22 mouse cellular contexts compared by ENCODE assay signal in the genomic region with DNA sequence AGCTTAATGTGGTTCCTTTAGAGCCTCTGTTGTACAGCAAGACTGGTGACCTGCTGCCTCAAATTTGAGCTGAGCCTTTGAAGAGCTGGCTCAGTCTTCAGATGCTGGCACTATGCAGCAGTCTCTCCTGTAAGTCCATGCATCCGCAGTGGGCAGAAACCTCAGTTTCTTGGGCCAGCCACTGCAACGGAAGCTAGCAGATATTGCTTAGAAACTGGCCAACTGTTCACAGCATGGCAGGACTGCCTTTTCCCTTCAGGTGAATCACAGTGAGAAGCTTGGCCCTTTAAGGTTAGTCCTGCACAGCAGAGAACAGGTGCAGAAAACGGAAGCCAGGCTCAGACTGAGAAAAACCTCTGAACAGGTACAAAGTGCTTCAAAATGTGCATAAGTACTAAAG.
"Had no signal": no experiment of that assay in that cellular context is flagged by ENCODE, and none has a peak within 500 bp of the region (broad histone marks: within the 10 kb centered on the region; RNA-seq: fewer than 3 reads in every experiment).

No protein-coding gene starts in this region.

- H3K9ac ChIP-seq: limb, embryonic 12.5 days; limb, embryonic 15.5 days; liver, embryonic 14.5 days; liver, postnatal 0 days; lung, embryonic 14.5 days; midbrain, embryonic 12.5 days; midbrain, embryonic 15.5 days; neural tube, embryonic 12.5 days; neural tube, embryonic 15.5 days had no signal

- H3K36me3 ChIP-seq: limb, embryonic 12.5 days; limb, embryonic 15.5 days; midbrain, embryonic 12.5 days; midbrain, embryonic 15.5 days; neural tube, embryonic 12.5 days; neural tube, embryonic 15.5 days had no signal

- H3K4me3 ChIP-seq: limb, embryonic 12.5 days; limb, embryonic 15.5 days; midbrain, embryonic 12.5 days; midbrain, embryonic 15.5 days; neural tube, embryonic 12.5 days; neural tube, embryonic 15.5 days had no signal

- ATAC-seq: liver, postnatal 0 days; lung, postnatal 0 days; midbrain, embryonic 15.5 days had no signal

- H3K4me1 ChIP-seq: limb, embryonic 12.5 days; limb, embryonic 15.5 days; midbrain, embryonic 12.5 days; midbrain, embryonic 15.5 days; neural tube, embryonic 12.5 days; neural tube, embryonic 15.5 days had no signal

- H3K27ac ChIP-seq: limb, embryonic 12.5 days; limb, embryonic 15.5 days; liver, embryonic 14.5 days; macrophage; midbrain, embryonic 12.5 days; midbrain, embryonic 15.5 days; neural tube, embryonic 12.5 days; neural tube, embryonic 15.5 days; stomach, postnatal 0 days had no signal

- H3K9me3 ChIP-seq: limb, embryonic 12.5 days; limb, embryonic 15.5 days; midbrain, embryonic 12.5 days; midbrain, embryonic 15.5 days; neural tube, embryonic 12.5 days; neural tube, embryonic 15.5 days had no signal

- DNase-seq: kidney, postnatal 14 days; kidney, postnatal 4 days; left cerebral cortex, postnatal 4 days; liver, postnatal 0 days; lung, embryonic 14.5 days; right cerebral cortex, adult 18-20 months; right cerebral cortex, postnatal 14 days; right cerebral cortex, postnatal 4 days; thymus, adult 2 months; thymus, postnatal 14 days; thymus, postnatal 4 days had no signal

- H3K4me2 ChIP-seq: limb, embryonic 12.5 days; limb, embryonic 15.5 days; liver, embryonic 11.5 days; lung, embryonic 14.5 days; midbrain, embryonic 12.5 days; midbrain, embryonic 15.5 days; neural tube, embryonic 12.5 days; neural tube, embryonic 15.5 days had no signal

- H3K27me3 ChIP-seq: limb, embryonic 12.5 days; limb, embryonic 15.5 days; midbrain, embryonic 12.5 days; midbrain, embryonic 15.5 days; neural tube, embryonic 12.5 days; neural tube, embryonic 15.5 days had no signal
